Mouse (Mus musculus) lung, postnatal 0 days (tissue): ENCODE data around the gene Anapc11.

ENCODE experiments used
- CTCF ChIP-seq: IDR thresholded peaks from 2 replicates; pipeline ENCODE4 v1.5.1; 2016; ENCODE audit warnings: antibody characterized with exemption, mild to moderate bottlenecking
- EP300 ChIP-seq: IDR thresholded peaks from 2 replicates; pipeline ENCODE4 v1.6.1; 2016; ENCODE audit warnings: antibody characterized with exemption, mild to moderate bottlenecking, control low read depth

DNA sequence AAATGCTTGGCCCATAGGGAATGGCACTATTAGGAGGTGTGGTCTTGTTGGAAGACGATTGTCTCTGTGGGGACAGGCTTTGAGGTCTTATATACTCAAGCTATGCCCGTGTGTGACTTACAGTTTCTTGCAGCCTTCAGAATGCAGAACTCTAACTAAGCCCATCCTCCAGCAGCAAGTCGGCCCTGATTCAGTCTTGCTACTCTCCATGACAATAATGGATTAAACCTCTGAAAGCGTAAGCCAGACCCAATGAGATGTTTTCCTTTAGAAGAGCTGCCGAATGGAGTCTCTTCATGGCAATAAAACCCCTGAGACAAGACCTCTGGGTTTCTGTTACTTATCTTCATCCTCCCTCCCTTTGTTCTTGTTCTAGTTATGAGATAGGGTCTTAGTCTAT is 36.6 kb downstream of the Anapc11 start:
- TF ChIP-seq CTCF (no peak), EP300 (no peak)
